Mouse (Mus musculus) megakaryocyte, embryonic 14.5 days (primary cell): ENCODE data around the gene Farp2.

Experiments used
- FLI1 ChIP-seq: IDR thresholded peaks from 2 replicates; pipeline ENCODE4 v1.6.1; 2012; ENCODE audit warnings: low read length, inconsistent platforms, mixed read lengths
- GATA1 ChIP-seq: IDR thresholded peaks from 3 replicates; pipeline ENCODE4 v1.6.1; 2012; ENCODE audit warnings: mixed read lengths, low read length, inconsistent platforms, borderline replicate concordance

DNA sequence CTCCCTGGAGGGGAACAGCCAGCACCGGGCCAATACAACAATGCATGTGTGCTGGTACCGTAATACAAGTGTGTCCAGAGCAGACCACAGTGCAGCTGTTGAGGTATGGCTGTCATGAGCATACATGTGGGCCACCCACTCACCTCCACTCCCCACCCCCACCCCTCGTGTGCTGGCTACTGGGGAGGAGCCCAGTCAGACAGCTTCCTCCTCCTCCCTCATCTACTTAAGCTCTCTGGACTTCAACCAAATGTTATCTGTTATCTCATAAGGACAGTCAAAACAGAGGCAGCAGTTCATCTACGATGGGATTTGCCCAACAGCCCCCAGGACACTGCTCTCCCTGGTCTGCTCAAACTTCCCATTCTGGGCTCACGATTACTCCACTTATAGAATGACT is 107.1 kb downstream of the Farp2 start:
- no peak for TF ChIP-seq GATA1
- TF ChIP-seq FLI1, result no peak
